Mouse (Mus musculus): Measurements from ENCODE around the gene Cpt1a.

- TF ChIP-seq CTCF (IDR thresholded peaks at IDR 0.05; ENCODE audit: borderline replicate concordance, insufficient read depth, low read depth, low read length) (no peak), POLR2A (IDR thresholded peaks at IDR 0.05; ENCODE audit: borderline replicate concordance, insufficient read depth, low read length) (no peak)
These were observed 40.2 kb upstream of the Cpt1a start for GRCm38 (mm10) chr19:3281886-3282285.
